Mouse (Mus musculus) C2C12 (cell line): ENCODE data around the gene Coro1c. TPM values are rescaled to one million over a fixed set of nuclear protein-coding genes. Genes with fewer than 3 reads are reported as not detected.

Experiments
- H3K27me3 ChIP-seq: one replicate; pipeline ENCODE4 v1.6.1; 2011; ENCODE audit not compliant: control insufficient read depth, insufficient read depth, insufficient read length
- H3K36me3 ChIP-seq: one replicate; pipeline ENCODE4 v1.6.1; 2011; ENCODE audit not compliant: control insufficient read depth, insufficient read depth
- H3K4me3 ChIP-seq: one replicate; pipeline ENCODE4 v1.5.1; 2011; ENCODE audit warnings: mild to moderate bottlenecking, control low read depth; ENCODE audit not compliant: poor library complexity, insufficient read depth, severe bottlenecking
- H3K79me2 ChIP-seq: one replicate; pipeline ENCODE4 v1.6.1; 2011; ENCODE audit not compliant: control insufficient read depth, insufficient read depth
- H3K79me3 ChIP-seq: one replicate; pipeline ENCODE4 v1.6.1; 2011; ENCODE audit warnings: low read depth, control low read depth
- H3ac ChIP-seq: one replicate; pipeline ENCODE3; 2011; ENCODE audit warnings: low read depth; ENCODE audit not compliant: control insufficient read depth, insufficient read length
- CEBPB ChIP-seq: IDR thresholded peaks from one replicate; pipeline ENCODE4 v1.6.1; 2011; ENCODE audit warnings: low read depth, mild to moderate bottlenecking, control low read depth, moderate library complexity
- CTCF ChIP-seq: IDR thresholded peaks from one replicate; pipeline ENCODE4 v1.5.1; 2011; ENCODE audit not compliant: control insufficient read depth, insufficient read depth, insufficient read length
- FOSL1 ChIP-seq: IDR thresholded peaks from one replicate; pipeline ENCODE4 v1.8.0; 2011; ENCODE audit warnings: mild to moderate bottlenecking, low read length; ENCODE audit not compliant: poor library complexity, insufficient read depth, severe bottlenecking
- MAX ChIP-seq: IDR thresholded peaks from one replicate; pipeline ENCODE4 v1.6.1; 2011; ENCODE audit warnings: mild to moderate bottlenecking, control low read depth
- MYOD1 ChIP-seq: IDR thresholded peaks from one replicate; pipeline ENCODE4 v1.6.1; 2011; ENCODE audit warnings: low read depth; ENCODE audit not compliant: control insufficient read depth, insufficient read length
- MYOG ChIP-seq: IDR thresholded peaks from one replicate; pipeline ENCODE4 v1.6.1; 2011; ENCODE audit not compliant: control insufficient read depth, insufficient read length; ENCODE audit errors: extremely low read depth
- USF1 ChIP-seq: IDR thresholded peaks from one replicate; pipeline ENCODE4 v1.6.1; 2011; ENCODE audit warnings: low read depth, mild to moderate bottlenecking, control low read depth, moderate library complexity
- polyA plus RNA-seq: library from polyadenylated mRNA; unstranded; fragments of >200 nt; fragmentation: generic; extraction: Trizol; gene quantifications from one replicate; pipeline ENCODE4 v1.2.1, GENCODE M21; 2012; ENCODE audit warnings: missing spikeins

Coro1c gene
- polyA plus RNA-seq, 1 experiment: 156 TPM

DNA sequence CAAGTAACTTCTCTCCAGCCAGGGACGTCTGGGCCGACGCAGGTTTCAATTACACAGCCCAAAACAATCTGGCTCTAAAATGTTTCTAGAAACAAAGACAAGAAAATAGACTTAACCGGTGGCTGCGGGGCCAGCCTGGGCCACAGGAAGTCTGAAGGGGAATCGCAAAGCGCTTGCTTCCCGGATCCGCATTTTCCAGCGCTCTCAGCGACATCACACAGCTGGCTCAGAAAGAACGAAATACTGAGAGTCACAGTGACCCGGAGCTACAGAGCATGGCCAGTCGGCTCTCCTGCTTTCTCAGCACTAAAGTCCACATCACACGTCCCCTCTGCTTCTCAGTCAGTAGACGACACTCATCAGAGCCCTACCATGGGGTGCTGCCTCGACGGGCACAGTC lies 17.7 kb downstream of the Coro1c start:
- TF ChIP-seq USF1 (no peak), MYOG (no peak), MYOD1 (no peak), CTCF (no peak), MAX (no peak), FOSL1 (no peak), CEBPB (no peak)
- no peak overlapping the region for H3ac ChIP-seq
- no peaks in the 10 kb centered on the region for H3K27me3 ChIP-seq
- H3K36me3 ChIP-seq: no peaks in the 10 kb centered on the region
- no peak overlapping the region for H3K4me3 ChIP-seq
- H3K79me2 ChIP-seq: peaks cover 100% of the 10 kb centered on the region
- H3K79me3 ChIP-seq: peaks cover 89% of the 10 kb centered on the region

GRCm38 (mm10) chr5:113889912-113890311 lies 18.6 kb downstream of the Coro1c start:
- H3K79me2 ChIP-seq: peaks cover 100% of the 10 kb centered on the region
- H3ac ChIP-seq: no peak overlapping the region
- no peaks in the 10 kb centered on the region for H3K36me3 ChIP-seq
- no peaks in the 10 kb centered on the region for H3K27me3 ChIP-seq
- no peak for TF ChIP-seq MYOG
- TF ChIP-seq CTCF: no peak
- TF ChIP-seq CEBPB: no peak
- TF ChIP-seq FOSL1: no peak
- TF ChIP-seq MAX: no peak
- no peak for TF ChIP-seq USF1
- no peak for TF ChIP-seq MYOD1
- peaks cover 91% of the 10 kb centered on the region for H3K79me3 ChIP-seq
- no peak overlapping the region for H3K4me3 ChIP-seq

DNA sequence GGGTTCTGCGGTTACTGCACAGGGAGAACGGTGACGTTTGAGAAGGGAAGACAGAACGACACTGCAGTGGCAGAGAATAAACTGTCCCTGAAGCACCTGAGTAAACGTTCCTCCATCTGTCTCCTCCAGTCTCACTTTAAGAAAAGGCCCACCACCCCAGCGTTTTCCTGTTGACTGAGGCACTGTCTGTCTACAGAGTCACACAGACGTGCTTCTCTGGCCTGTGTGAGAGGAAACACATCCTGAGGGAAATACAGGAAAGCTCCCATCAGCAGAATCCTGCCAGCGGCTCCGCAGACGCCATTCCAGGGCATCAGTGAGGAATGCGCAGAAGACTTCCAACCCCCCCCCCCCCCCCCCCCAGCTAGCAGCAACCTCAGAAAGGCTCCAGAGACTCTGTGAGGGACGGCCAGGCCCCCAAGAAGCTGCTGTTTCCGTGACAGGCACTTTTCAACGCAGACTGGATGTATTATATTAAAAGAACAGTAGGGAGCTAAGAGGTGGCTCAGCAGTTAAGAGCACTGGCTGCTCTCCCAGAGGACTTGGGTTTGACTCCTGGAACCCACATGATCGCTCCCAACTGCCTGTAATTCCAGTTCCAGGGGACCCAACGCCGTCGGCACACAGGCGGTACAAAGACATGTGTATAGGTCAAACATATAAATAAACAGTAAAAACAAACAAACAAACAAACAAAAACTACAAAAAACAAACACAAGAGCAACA lies 19.2 kb downstream of the Coro1c start:
- Histone ChIP-seq H3K79me3 (peaks cover 91% of the 10 kb centered on the region), H3K27me3 (no peaks in the 10 kb centered on the region), H3K79me2 (peaks cover 100% of the 10 kb centered on the region), H3K36me3 (no peaks in the 10 kb centered on the region), H3ac (no peak overlapping the region), H3K4me3 (no peak overlapping the region)
- no peak for TF ChIP-seq CEBPB
- TF ChIP-seq CTCF: no peak
- no peak for TF ChIP-seq USF1
- TF ChIP-seq MYOD1: no peak
- no peak for TF ChIP-seq MAX
- TF ChIP-seq MYOG: no peak
- TF ChIP-seq FOSL1: no peak

DNA sequence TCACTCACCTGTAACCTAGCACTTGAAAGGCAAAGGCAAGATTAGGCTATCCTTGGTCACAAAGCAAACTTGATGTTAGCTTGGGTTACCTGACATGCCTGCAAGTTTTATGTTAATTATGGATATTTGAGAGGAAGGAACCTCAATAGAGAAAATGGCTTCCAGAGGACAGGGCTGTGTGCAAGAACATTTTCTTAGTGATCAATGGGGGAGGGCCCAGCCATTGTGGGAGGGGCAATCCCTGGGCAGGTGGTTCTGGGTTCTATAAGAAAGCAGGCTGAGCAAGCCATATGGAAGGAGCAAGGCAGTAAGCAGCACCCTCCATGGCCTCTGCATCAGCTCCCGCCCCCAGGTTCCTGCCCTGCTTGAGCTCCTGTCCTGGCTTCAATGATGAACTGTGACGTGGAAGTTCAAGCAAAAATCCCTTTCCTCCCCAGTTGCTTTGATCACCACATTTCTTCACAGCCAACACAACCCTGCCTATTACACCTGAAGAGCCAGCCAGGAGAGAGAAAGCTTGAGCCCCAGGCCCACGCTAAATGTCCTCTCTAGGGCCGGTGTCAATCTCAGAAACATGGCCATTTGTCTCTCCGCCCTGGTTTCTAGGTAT lies 20.3 kb downstream of the Coro1c start:
- no peaks in the 10 kb centered on the region for H3K36me3 ChIP-seq
- H3K79me2 ChIP-seq: peaks cover 100% of the 10 kb centered on the region
- no peaks in the 10 kb centered on the region for H3K27me3 ChIP-seq
- peaks cover 94% of the 10 kb centered on the region for H3K79me3 ChIP-seq
- TF ChIP-seq USF1 (no peak), MAX (no peak), CTCF (no peak), MYOD1 (no peak), MYOG (no peak), CEBPB (no peak), FOSL1 (no peak)
- no peak overlapping the region for H3ac ChIP-seq
- H3K4me3 ChIP-seq: no peak overlapping the region

GRCm38 (mm10) chr5:113887132-113887531 lies 21.4 kb downstream of the Coro1c start:
- H3K27me3 ChIP-seq: no peaks in the 10 kb centered on the region
- peaks cover 93% of the 10 kb centered on the region for H3K79me3 ChIP-seq
- H3ac ChIP-seq: no peak overlapping the region
- H3K79me2 ChIP-seq: peaks cover 100% of the 10 kb centered on the region
- no peak overlapping the region for H3K4me3 ChIP-seq
- H3K36me3 ChIP-seq: no peaks in the 10 kb centered on the region
- TF ChIP-seq CTCF: no peak

DNA sequence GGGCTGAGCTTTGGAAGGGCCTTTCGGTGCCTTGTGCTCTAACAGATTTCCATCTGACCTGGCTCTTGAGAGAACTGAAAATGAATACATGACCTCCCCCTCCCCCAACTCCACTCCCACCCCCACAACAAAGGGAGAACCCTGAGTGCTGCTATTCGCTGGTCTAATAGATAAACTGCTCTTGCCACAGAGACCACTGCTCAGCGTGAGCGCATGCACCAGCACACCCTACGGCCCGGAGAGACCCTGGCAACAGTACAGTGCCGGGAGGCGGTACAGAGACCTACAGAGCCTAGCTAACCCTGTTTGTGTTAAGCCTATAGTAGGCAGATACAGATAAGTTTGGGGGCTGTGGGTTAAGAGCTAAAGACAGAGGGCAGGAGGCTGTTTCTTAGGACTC lies 22.9 kb downstream of the Coro1c start:
- no peak overlapping the region for H3ac ChIP-seq
- H3K79me2 ChIP-seq: peaks cover 100% of the 10 kb centered on the region
- peaks cover 13% of the 10 kb centered on the region for H3K36me3 ChIP-seq
- H3K4me3 ChIP-seq: no peak overlapping the region
- peaks cover 92% of the 10 kb centered on the region for H3K79me3 ChIP-seq
- no peaks in the 10 kb centered on the region for H3K27me3 ChIP-seq
- TF ChIP-seq CEBPB (no peak), CTCF (no peak), MAX (no peak), FOSL1 (no peak), MYOD1 (no peak), MYOG (no peak), USF1 (no peak)
